Mouse (Mus musculus): Measurements from ENCODE around the gene Hoxd3.

Gene Hoxd3

DNA sequence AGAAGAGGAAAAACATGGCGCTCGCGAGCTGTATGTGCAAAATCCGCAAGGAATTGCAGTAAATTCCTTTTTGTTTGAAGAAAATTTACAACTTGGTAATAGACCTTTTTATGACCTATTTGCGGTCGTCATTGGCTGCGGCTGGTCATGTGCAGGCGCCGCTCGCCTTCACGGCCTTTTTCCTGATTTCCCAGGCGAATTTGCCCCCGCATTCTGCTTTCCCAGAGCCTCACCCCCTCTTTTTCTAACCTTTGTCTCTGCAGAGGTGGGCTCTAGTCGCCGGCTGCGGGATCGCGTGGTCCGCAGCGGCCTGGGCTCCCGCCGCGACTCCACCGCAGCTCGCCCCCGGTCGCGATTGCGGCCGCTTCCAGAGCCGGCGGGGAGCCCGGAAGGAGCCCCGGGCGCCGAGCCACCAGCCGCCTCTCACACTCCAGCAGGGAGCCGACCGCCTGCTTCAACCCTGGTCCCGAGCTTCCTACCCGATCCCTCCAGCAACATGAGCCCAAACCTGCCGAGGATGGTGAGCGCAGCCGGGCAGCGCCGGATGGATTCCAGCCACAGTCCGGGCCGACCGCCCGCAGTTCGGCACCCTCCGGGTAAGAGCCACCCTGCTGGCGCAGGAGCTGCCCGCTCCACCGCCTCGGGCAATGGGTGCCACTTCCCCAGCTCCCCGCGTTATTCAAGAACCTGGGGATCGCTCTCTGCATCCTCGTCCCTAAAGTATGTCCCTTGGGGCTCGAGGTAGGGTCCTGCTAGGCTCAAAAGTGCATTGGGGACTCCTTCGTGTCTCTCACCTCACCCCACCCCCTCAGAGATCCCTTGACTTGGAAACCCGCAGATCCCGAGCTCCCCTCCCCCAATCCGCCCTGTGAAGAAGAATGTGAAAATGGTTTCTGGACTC lies at the start of gene Hoxd3, which contains the start of gene Hoxd4:
Gene Hoxd3, plus strand, starts transcription at position 207 of the 901 bp plus-strand sequence.
Gene Hoxd4, plus strand, starts transcription at position 209 of the 901 bp plus-strand sequence.
- no peak for DNase-seq (ENCODE audit: low read depth, low spot score)

DNA sequence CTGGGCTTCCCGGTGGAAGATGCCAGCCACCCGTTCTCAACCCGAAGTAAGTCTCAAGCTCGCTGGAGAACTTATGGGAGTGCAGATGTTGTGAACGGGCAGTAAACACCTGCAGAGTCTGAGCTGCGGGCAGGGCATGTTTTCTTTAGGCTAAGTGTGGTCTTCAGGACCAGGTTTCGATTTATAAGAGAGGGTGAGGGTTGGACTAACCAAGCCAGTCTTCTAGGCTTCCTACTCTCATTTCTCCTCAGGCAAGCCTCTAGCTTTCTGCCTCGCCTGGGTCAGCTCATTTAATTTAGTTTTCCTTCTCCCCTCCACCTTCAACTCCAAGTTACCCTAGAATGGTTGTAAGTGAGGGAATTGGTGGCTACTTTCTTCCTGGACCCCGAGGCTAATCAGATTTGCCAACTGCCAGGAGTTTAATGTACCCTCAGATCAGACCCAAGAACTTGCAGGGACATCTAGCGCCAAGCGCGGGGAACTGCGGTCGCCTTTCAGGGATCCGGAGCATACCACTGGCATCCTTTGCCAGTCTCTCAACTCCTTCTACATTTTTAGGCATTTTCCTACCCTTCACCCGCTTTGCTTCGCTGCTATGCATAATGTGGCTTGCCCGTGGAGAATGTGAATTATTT lies 48.3 kb upstream of the Hoxd3 start:
- peak; percentile 47 for DNase-seq (ENCODE audit: low read depth, low spot score)

DNA sequence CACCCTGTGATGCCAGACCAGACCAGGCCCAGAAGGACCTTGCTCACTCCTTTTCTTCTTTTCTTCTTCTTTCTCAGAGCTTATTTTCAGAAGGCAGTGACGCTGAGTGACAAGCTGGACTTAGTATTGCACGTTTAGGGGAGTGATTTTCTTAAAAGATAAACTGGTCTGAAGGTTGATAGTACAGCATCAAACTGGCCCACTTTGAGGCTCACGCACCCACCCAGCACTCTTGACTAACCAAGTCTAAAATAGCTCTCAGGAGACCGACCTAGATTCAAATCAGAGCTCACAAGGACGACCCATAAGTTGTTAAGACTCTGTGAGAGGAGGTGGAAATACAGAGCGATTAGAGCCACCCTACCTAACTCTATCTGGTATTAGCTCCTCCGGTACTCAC lies 45.3 kb upstream of the Hoxd3 start:
- DNase-seq (ENCODE audit: low read depth, low spot score) = no peak

DNA sequence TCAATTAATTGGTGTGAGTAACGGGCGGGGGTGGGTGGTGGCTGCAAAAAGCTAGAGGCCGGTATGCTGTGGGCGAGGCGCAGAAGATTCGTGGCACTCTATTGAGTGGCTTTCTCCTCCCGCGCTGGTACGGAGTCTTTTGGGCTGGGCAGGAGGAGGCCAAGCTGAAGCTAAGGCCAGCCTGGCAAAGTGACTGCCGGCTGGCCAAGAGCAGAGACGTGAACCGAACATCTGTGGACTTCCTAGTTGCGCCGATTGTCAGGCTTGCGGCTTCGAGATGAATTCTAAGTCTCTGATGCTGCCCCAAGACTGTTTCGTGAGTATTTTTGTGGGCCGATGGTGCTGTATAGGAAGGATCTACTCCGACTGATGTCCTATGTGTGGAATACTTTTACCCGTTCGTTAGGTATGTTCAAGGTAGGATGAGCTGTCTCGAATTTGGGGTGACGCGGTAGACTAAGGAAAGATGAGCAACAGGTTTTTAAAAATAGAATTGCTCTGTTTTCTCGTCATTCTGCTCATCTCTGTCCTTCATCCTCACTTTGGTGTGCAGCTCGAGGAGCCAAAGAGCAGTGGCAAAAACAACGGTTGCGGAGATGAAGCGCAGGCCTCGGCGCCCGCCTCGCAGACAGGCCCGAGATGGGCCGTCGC lies 44.4 kb upstream of the Hoxd3 start:
- DNase-seq (ENCODE audit: low read depth, low spot score) = peak; percentile 57

DNA sequence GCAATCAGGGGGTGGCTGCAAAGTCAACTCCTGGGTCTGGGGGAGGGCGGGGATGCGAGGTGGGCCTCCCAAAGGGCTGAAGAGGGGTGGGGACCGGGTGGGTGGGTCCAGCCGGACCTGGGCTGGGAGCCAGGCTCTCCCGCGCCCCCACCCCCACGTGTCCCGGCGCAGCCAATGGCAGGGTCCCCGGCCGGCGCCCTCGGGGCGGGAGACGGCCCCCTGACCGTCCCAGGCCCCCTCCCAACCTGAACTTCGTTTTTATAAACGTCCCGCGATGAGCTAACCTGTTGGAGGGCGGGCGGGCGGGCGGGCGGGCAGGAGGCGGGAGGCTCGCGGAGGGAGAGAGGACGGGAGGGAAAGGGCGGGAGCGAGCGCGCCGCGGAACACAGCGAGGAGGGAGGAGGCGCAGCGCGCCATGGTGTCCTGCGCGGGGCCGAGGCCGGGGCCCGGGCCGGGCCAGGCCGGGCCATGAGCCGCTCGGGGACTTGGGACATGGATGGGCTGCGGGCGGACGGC lies 43.8 kb upstream of the Hoxd3 start, which contains the start of gene Hoxd13:
Gene Hoxd13, plus strand, starts transcription at position 469 of the 516 bp plus-strand sequence.
- DNase-seq (ENCODE audit: low read depth, low spot score) = peak; percentile 75

DNA sequence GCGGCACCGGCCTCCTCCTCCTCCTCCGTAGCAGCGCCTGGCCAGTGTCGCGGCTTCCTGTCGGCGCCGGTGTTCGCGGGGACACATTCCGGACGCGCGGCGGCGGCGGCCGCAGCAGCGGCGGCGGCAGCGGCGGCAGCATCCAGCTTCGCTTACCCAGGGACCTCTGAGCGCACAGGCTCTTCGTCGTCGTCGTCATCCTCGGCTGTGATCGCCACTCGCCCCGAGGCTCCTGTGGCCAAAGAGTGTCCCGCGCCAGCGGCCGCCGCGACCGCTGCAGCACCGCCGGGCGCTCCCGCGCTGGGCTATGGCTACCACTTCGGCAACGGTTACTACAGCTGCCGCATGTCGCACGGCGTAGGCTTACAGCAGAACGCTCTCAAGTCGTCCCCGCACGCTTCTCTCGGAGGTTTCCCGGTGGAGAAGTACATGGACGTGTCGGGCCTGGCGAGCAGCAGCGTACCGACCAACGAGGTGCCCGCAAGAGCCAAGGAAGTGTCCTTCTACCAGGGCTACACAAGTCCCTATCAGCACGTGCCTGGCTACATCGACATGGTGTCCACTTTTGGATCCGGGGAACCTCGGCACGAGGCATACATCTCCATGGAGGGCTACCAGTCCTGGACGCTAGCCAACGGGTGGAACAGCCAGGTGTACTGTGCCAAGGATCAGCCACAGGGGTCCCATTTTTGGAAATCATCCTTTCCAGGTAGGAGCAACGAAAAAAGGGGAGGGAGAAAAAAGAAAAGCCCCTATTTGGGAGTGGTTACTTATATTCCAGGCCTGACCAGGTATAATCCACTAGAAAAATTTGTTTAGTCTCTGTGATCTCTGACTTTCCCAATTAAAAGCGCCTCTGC lies 43.1 kb upstream of the Hoxd3 start:
- DNase-seq (ENCODE audit: low read depth, low spot score) = peak; percentile 56

DNA sequence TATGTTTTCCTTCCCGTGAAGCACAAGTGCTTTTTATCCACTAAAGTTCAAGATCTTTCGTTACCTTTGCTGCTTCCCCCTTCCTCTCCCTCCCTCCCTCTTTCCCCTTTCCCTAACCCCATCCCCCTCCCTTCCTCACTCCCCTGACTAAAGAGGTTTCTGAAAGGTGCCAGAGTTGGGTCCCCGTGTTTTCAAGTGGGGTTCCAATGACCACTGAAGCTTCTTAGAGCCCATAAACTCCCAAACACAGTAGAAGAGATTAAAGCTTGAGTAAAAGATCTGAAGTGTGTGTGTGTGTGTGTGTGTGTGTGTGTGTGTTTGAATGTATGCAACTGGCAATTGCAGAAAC lies 42.5 kb upstream of the Hoxd3 start:
- DNase-seq (ENCODE audit: low read depth, low spot score) = peak; percentile 39

DNA sequence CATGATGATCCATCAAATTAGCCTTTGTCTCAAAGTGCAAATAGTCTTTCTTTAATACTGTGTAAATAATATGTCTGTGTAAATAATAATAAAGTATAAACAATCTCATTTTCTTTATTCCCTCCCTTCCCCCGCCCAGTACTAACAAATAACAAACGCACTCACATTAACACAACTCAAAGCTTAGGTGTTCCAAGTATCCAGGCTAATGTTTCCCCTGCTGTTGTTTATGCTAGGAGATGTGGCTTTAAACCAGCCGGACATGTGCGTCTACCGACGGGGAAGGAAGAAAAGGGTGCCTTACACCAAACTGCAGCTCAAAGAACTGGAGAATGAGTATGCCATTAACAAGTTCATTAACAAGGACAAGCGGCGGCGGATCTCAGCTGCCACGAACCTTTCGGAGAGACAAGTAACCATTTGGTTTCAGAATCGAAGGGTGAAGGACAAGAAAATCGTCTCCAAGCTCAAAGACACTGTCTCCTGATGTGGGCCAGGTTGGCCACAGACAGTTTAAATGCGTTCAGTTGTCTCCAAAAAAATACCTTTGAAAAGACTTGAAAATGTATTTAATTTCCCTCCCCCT lies 42.0 kb upstream of the Hoxd3 start:
- peak; percentile 21 for DNase-seq (ENCODE audit: low read depth, low spot score)

DNA sequence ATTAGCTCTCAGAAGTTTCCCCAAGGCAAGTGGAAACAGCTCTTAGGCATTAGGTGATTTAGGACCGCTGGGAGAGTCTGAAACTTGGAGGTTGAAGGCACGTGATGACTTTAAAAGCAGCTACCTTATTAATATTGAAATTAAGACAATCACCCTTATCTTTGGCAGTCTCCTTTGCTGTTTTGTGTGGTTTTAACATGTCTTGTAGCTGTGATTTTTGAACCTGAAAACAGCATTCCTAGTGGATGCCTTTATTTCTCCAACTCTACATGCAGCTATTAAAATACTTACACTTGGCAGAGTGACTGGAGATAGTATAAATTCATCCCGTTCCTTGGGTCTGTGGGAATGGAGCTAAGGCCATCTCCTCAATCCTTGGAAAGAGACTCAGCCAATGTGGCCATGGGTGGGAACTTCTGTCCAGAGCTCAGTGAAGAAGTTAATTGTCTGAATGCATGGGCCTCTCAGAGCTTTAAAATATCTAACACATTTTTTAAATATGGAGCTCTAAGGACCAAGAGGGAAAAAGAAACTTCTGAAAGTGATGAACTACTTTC lies 41.0 kb upstream of the Hoxd3 start:
- no peak for DNase-seq (ENCODE audit: low read depth, low spot score)

DNA sequence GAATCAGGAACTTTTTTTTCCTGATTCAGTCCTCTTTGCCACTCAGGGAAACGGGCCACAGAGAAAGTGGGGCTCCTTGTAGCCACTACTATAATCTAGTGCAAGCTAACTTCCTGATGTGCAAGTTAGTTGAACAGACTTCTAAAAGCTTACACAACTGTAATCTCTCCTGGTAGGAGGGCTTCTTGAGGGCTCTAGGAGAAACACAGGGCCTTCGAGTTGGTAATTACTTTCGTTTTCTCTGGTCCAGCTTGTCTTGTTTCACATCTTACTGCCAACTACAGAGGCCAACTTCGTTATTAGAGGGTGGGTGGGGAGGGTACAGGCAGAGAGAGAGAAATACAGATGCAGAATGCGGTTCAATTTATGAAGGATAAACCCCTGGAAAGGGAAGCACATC lies 39.9 kb upstream of the Hoxd3 start:
- DNase-seq (ENCODE audit: low read depth, low spot score) = no peak

DNA sequence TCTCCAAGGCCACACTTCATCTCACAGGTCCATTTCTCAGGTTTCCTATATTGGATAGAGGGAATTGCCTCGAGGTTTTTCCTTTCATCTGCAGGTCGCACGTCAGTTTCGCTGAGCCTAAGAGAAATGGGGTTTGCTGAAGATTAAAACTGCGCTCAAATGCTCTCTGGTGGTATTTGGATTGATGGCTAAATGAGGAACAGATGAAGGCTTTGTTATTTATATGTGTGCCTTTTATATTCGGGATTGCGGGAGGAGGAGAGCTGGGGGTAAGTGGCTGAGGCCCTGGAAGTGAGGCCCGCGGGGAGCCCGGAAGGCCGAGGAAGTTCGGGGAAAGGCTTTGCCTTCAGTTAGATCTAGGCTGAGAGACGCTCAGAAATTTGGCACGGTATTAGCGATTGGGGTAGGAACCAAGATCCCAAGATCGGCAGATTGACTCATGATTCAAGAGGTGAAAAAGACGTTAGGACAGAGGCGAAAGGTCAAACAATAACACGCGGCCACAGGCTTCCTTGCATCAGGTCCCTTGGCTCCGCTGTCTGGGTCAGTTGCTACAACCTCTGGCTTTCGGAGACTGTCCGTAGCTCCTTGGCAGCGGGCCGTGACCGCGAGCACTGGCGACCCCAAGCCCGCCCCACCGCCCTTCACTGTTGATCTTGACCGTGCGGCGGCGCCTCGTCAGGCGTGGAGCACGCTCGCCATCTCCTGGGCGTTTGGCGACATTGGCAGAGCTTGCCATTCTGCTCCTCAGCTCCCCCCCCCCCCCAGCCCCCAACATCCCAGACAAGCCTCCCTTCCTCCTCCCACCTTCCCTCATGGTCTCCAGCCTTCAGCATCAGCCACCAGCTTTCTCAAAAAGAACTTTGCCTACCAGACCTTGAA lies 39.0 kb upstream of the Hoxd3 start:
- DNase-seq (ENCODE audit: low read depth, low spot score) = peak; percentile 85

DNA sequence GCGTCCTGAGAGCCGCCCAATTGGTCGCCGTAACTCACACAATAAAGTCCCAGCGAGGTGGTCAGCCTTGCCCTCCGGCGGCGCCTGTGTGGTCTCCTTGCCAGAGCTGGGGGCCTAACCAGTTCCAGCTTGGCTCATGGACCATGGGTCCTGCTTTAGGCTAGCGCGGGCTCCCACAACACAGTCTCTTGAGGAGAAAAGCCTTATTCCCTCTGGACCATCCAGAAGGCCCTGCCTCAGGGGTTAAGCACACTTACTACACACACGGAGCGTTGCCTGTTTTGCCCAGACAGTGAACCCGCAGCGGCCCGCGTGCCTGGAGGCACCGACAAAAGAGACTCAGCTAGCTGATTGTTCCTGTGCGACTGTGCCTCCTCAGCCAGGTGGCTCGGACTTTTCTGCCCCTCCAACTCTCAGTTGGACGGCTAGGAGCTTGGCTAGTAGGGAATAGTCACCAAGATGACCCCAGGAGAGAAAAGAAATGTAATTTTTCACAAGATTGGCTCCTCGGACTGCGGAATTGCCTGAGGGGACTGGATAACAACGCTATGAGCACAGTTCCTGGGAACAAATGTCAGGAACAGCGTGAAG lies 37.8 kb upstream of the Hoxd3 start:
- no peak for DNase-seq (ENCODE audit: low read depth, low spot score)

DNA sequence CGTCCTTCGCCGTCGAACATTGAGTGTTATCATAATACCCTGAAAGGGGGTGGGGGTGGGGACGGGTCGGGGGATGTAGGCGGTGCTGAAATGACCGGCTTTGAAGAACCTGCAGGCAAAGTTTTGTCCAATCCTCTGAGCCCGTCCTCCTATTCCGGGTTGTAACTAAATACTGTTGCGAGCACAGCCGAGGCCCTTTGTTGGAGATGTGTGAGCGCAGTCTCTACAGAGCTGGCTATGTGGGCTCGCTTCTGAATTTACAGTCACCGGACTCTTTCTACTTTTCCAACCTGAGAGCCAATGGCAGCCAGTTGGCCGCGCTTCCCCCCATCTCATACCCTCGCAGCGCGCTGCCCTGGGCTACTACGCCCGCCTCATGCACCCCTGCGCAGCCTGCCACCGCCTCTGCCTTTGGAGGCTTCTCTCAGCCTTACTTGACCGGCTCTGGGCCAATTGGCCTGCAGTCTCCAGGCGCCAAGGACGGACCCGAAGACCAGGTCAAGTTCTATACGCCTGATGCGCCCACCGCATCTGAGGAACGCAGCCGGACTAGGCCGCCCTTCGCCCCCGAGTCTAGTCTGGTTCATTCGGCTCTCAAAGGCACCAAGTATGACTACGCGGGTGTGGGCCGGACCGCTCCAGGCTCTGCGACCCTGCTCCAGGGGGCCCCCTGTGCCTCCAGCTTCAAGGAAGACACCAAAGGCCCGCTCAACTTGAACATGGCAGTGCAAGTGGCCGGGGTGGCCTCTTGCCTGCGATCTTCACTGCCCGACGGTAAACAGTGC lies 36.7 kb upstream of the Hoxd3 start, which contains the start of gene Hoxd12:
Gene Hoxd12, plus strand, starts transcription at position 133 of the 785 bp plus-strand sequence.
- DNase-seq (ENCODE audit: low read depth, low spot score) = peak; percentile 39

DNA sequence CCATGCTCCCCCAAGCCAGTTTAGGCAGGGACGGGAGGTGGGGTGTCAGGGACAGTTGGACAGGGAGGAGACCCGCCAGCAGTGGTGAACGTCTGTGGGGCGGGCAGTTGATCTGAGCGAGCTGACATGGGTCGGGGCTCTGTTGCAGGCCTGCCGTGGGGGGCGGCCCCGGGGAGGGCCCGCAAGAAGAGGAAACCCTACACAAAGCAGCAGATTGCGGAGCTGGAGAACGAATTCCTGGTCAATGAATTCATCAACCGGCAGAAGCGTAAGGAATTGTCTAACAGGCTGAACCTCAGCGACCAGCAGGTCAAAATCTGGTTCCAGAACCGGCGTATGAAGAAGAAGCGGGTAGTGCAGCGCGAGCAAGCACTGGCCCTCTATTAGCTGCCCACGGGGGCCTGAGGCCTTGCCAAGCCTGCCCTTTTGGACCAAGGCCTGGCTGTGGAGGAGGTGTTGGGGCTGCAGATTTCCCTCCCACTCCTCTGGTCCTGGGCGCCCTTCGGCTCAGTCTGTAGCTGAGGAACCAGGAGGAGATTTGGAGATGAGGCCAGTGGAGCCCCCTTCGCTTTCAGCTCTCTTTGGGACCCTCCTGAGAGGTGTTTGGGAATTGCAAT lies 36.0 kb upstream of the Hoxd3 start:
- DNase-seq (ENCODE audit: low read depth, low spot score) = peak; percentile 26

DNA sequence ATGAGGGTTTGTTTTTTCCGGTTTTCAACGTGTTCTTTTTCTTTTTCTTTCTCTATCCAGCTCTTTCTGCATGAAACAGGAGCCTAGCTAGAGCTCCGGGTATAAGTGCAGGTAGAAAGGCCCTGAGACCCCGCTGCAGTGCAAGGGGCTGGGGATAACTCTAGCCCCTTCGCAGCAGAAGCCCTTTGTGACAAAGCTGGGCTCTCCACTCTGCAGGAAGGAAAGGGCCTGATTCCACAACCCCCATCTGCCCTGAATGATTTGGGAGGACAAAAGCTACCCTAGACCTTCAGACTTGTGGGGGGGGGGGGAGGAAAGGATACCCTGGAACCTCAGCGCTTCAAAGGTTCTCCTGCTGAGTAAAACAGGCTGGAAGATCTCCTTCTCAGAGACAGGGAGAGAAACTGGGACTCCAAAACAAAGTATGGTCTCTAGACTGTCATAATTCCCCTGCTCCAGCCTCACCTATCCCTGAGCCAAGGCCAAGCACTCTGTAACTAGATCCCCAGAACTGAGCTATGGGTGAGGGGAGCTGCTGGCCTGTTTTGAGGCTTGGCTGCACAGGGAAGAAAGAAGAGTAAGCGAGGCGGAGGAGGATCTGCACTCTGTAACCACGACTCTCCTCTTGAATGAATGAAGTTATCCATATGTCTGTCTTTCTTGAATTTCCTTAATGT lies 35.2 kb upstream of the Hoxd3 start:
- no peak for DNase-seq (ENCODE audit: low read depth, low spot score)

DNA sequence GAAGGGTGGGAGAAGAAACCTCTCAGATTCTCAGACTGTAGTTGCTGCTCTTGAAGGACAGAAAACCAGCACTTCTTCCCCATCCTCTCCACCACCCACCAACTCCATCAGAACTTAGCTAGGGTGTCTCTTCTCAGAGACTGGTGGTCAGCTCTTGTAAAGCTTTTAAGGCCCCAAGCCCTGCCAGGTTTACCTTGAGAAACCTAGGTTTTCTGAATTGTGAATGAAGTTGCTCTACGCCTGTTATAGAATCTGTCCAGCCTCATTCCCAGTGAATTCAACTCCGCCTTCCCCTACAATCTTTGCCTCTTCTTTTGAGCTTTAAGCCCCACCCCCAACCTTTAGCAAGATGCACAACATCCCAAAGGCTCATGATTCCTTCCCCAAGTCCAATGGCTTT lies 34.6 kb upstream of the Hoxd3 start:
- no peak for DNase-seq (ENCODE audit: low read depth, low spot score)
